Mouse (Mus musculus) cerebellum, adult 2 months (tissue): ENCODE data around the gene Pxdc1.

ENCODE experiments used
- CTCF ChIP-seq: fragments of 200-500 bp; IDR thresholded peaks from 2 replicates; pipeline ENCODE4 v1.5.1; 2011; ENCODE audit warnings: low read depth, mild to moderate bottlenecking, control low read depth, low read length, moderate library complexity, borderline replicate concordance; ENCODE audit not compliant: insufficient read depth
- POLR2A ChIP-seq: fragments of 200-500 bp; IDR thresholded peaks from 2 replicates; pipeline ENCODE4 v1.6.1; 2011; ENCODE audit warnings: low read length, control low read depth, borderline replicate concordance; ENCODE audit not compliant: insufficient read depth

DNA sequence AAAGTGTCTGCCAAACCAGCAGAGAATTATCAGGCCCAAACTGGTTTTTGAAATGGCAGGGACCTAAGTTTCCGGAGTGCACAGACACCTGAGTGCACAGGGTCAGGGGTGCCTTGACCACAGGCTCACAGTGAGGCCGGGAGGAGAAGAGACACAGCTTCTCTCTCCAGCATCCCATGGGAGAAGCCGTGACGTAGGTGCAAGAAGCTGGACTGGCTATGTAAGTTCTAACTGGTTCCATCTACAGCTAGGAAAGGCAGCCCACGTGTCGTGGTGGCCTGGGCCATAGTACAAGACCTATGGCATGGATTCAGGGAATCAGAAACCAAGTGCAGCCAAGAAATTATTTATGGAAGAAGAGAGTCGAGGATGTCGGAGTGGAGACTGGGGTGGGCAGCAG lies 6.1 kb downstream of the Pxdc1 start:
- TF ChIP-seq POLR2A: no peak
- TF ChIP-seq CTCF: no peak
